In the genomic region with DNA sequence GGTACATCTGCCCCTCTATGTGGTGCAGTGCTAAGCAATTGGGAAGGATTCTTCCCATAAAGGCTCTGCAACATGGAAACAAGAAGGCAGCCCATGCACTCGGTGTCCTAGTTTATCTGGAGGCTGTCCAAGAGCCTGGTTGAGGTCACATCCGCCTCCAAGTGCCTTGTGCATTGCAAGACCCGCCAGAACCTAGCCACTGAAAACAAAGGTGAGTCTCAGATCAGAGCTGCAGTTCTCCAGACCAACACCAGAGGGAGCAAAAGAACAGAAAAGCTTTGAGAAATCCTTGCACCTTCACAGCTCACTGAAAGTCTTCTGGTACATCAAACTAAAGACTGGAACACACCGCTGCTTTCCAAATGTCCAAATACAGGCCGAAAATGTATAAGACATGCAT, we compare ENCODE assay signal across 9 mouse cellular contexts. TPM values are rescaled to one million over a fixed set of nuclear protein-coding genes. Genes with fewer than 3 reads are reported as not detected.
DNase-seq lines count a peak whose midpoint lies in the region; ATAC-seq lines count a peak whose summit lies in the region.
"Had no signal": no experiment of that assay in that cellular context is flagged by ENCODE, and none has a peak within 500 bp of the region (broad histone marks: within the 10 kb centered on the region; RNA-seq: fewer than 3 reads in every experiment).

No protein-coding gene starts in this region.

- intact Hi-C loops in gastrocnemius, postnatal 14 days (cut with DNase I; ENCODE audit: low total_unique reads), result loop anchor here (2.0 kb wide), 1 partner anchor 83 kb away; no protein-coding TSS in a partner anchor

- 7% methylated on average over 5 of the region's 5 CpGs for WGBS in large intestine, adult 2 months
- 13% methylated on average over 5 of the region's 5 CpGs for WGBS in lung, embryonic 15.5 days

- no peak overlapping the region for H3K4me2 ChIP-seq in lung, embryonic 15.5 days
- H3K4me2 ChIP-seq: limb, embryonic 12.5 days had no signal

- 0 out of 2 replicates have a peak, but pooled peaks have one; percentile 14 for ATAC-seq in lung, embryonic 15.5 days (ENCODE audit: borderline replicate concordance, extremely low read depth, low FRiP score, low TSS enrichment)

- no peak overlapping the region for H3K27ac ChIP-seq in lung, embryonic 15.5 days
- H3K27ac ChIP-seq: limb, embryonic 12.5 days had no signal

- H3K4me1 ChIP-seq in lung, embryonic 15.5 days, result no peaks in the 10 kb centered on the region
- H3K4me1 ChIP-seq: limb, embryonic 12.5 days had no signal

- no peaks in the 10 kb centered on the region for H3K27me3 ChIP-seq in lung, embryonic 15.5 days

- no peaks in the 10 kb centered on the region for H3K9me3 ChIP-seq in lung, embryonic 15.5 days
- H3K9me3 ChIP-seq: limb, embryonic 12.5 days had no signal

- DNase-seq in CD4-positive helper T cell, adult 2 months (ENCODE audit: low read depth, low spot score), result peak; percentile 47
- DNase-seq in R1 (ENCODE audit: low read depth, low spot score), result peak; percentile 89
- peak; percentile 93 to 94 for DNase-seq in cerebellum, postnatal 14 days
- peak; percentile 36 for DNase-seq in gastrocnemius, postnatal 14 days
- DNase-seq in large intestine, adult 2 months (ENCODE audit: low read depth, low spot score), result peak; percentile 29
- DNase-seq in right cerebral cortex, postnatal 10 days (ENCODE audit: low spot score in 2 of 2), result peak; percentile 78 to 84
- DNase-seq in urinary bladder, postnatal 36 days (ENCODE audit: low spot score in 2 of 2), result peak; percentile 72 to 74

- H3K36me3 ChIP-seq in lung, embryonic 15.5 days, result no peaks in the 10 kb centered on the region
- H3K36me3 ChIP-seq: limb, embryonic 12.5 days had no signal

- no peak overlapping the region for H3K4me3 ChIP-seq in lung, embryonic 15.5 days
- H3K4me3 ChIP-seq: limb, embryonic 12.5 days had no signal

- no peak overlapping the region for H3K9ac ChIP-seq in lung, embryonic 15.5 days
- H3K9ac ChIP-seq: limb, embryonic 12.5 days had no signal

RNA-seq across cellular contexts. Expression of a gene that starts 11.7 kb away (rescaled TPM):
- 10 to 100 TPM; 11.5 to 21.3 TPM for total RNA-seq in gastrocnemius, postnatal 14 days (2021)
- polyA plus RNA-seq in large intestine, adult 2 months (2012; rRNA removed), result 0.75 and 0.93 TPM in 2 replicates
- 5.6 and 6.9 TPM in 2 replicates for polyA plus RNA-seq in lung, embryonic 15.5 days (2015; fragmentation: Nextera tagmentation; extraction: Ambion mirVana)

RNA-seq across cellular contexts. Expression of a gene that starts 24.5 kb away (rescaled TPM):
- 10 to 100 TPM; 12.8 TPM for total RNA-seq in gastrocnemius, postnatal 14 days (2021)
- polyA plus RNA-seq in large intestine, adult 2 months (2012; rRNA removed), result 10.7 and 11.2 TPM in 2 replicates
- 55.7 and 66.1 TPM in 2 replicates for polyA plus RNA-seq in lung, embryonic 15.5 days (2015; fragmentation: Nextera tagmentation; extraction: Ambion mirVana)

RNA-seq across cellular contexts. Expression of a gene that starts 51.0 kb away (rescaled TPM):
- not detected for total RNA-seq in gastrocnemius, postnatal 14 days (2021)
- polyA plus RNA-seq in large intestine, adult 2 months (2012; rRNA removed), result not detected in 2 replicates
- polyA plus RNA-seq in lung, embryonic 15.5 days (2015; fragmentation: Nextera tagmentation; extraction: Ambion mirVana), result 0.23 and 0.40 TPM in 2 replicates

Comparison
In these comparisons a context has a peak if more than half of its experiments do, and no peak if none do; other contexts are left out.
1. DNase-seq: peak in every context shown above with its lines; median percentile 94 in cerebellum, postnatal 14 days; 89 in R1; 81 in right cerebral cortex, postnatal 10 days; 73 in urinary bladder, postnatal 36 days; 47 in CD4-positive helper T cell, adult 2 months; 36 in gastrocnemius, postnatal 14 days; 29 in large intestine, adult 2 months.